Mouse (Mus musculus) cerebellum, adult 2 months (tissue): ENCODE measurements at regions not wholly inside any gene's neighbourhood (a gene's known extent, or its start where the extent isn't known, plus 50 kb on each side); places are given as distances from the start of the nearest gene placed in this dataset.

Experiments
- CTCF ChIP-seq: fragments of 200-500 bp; IDR thresholded peaks from 2 replicates; pipeline ENCODE4 v1.5.1; 2011; ENCODE audit warnings: low read depth, mild to moderate bottlenecking, control low read depth, low read length, moderate library complexity, borderline replicate concordance; ENCODE audit not compliant: insufficient read depth
- POLR2A ChIP-seq: fragments of 200-500 bp; IDR thresholded peaks from 2 replicates; pipeline ENCODE4 v1.6.1; 2011; ENCODE audit warnings: low read length, control low read depth, borderline replicate concordance; ENCODE audit not compliant: insufficient read depth

DNA sequence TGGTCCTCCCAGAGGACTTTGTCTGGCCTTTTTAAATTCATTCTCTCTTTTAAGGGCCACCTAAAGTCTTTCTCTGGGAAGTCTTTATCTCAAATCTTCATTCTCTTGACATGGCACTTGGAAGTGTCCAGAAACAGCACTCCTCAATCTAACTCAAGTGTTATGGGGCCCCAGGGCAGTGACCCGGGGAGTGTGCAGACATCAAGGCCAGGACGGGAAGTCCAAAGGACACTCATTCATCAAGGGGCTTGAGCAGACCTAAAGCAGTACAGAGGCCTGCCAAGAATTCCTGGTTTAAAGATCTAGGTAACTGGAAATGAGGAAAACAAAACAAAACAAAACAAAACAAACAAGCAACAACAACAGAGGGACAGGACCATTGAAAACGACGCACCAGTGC lies 205.8 kb upstream of the Daam1 start:
- no peak for TF ChIP-seq POLR2A
- no peak for TF ChIP-seq CTCF
